ENCODE assay signal across 10 mouse cellular contexts in genomic region chr10:99161987-99162582, GRCm38 (mm10). TPM values are rescaled to one million over a fixed set of nuclear protein-coding genes. Genes with fewer than 3 reads are reported as not detected.
DNase-seq lines count a peak whose midpoint lies in the region; TF ChIP-seq lines count a peak whose summit lies in the region.
"Had no signal": no experiment of that assay in that cellular context is flagged by ENCODE, and none has a peak within 500 bp of the region (broad histone marks: within the 10 kb centered on the region; RNA-seq: fewer than 3 reads in every experiment).

No protein-coding gene starts in this region.

- no peak overlapping the region for H3K27ac ChIP-seq in heart, embryonic 10.5 days
- H3K27ac ChIP-seq in testis, adult 2 months (ENCODE audit: control insufficient read depth, insufficient read depth, low read depth, low read length): no peak overlapping the region
- H3K27ac ChIP-seq: embryonic facial prominence, embryonic 13.5 days had no signal

- H3K4me3 ChIP-seq in heart, embryonic 10.5 days: no peak overlapping the region
- no peak overlapping the region for H3K4me3 ChIP-seq in testis, adult 2 months (ENCODE audit: control insufficient read depth, low read depth, low read length)
- H3K4me3 ChIP-seq: embryonic facial prominence, embryonic 13.5 days had no signal

- H3K9me3 ChIP-seq in heart, embryonic 10.5 days: no peaks in the 10 kb centered on the region
- H3K9me3 ChIP-seq: embryonic facial prominence, embryonic 13.5 days had no signal

- peak; percentile 38; the same call in 1 of the 2 replicates for TF ChIP-seq CTCF in testis, adult 2 months (IDR thresholded peaks at IDR 0.05; ENCODE audit: control insufficient read depth, insufficient read depth, insufficient replicate concordance, low read depth, low read length)

- H3K27me3 ChIP-seq in heart, embryonic 10.5 days (ENCODE audit: insufficient read depth, poor library complexity, severe bottlenecking): no peaks in the 10 kb centered on the region
- no peaks in the 10 kb centered on the region for H3K27me3 ChIP-seq in testis, adult 2 months (ENCODE audit: control insufficient read depth, insufficient read depth, low read length)
- H3K27me3 ChIP-seq: embryonic facial prominence, embryonic 13.5 days had no signal

- 41% methylated on average over 8 of the region's 8 CpGs for WGBS in heart, embryonic 10.5 days

- H3K36me3 ChIP-seq in heart, embryonic 10.5 days: peaks cover 6% of the 10 kb centered on the region; the same call in 1 of the 2 replicates
- H3K36me3 ChIP-seq in testis, adult 2 months (ENCODE audit: control insufficient read depth, insufficient read depth, low read length): no peaks in the 10 kb centered on the region
- H3K36me3 ChIP-seq: embryonic facial prominence, embryonic 13.5 days had no signal

- no peak for TF ChIP-seq POLR2A in testis, adult 2 months (IDR thresholded peaks at IDR 0.05; ENCODE audit: control insufficient read depth, low read depth, low read length)

- DNase-seq in heart, adult 11 months: peak; percentile 86
- no peak for DNase-seq in heart, embryonic 10.5 days (ENCODE audit: low spot score)
- no peak for DNase-seq in testis, postnatal 10 days (ENCODE audit: low spot score)
- DNase-seq in embryo, embryonic 11 days: peak; percentile 73
- DNase-seq in kidney, postnatal 36 days: peak; percentile 45 to 53
- peak; percentile 80 for DNase-seq in retina, embryonic 14.5 days (ENCODE audit: low spot score)
- no peak for DNase-seq in ovary, postnatal 36 days (ENCODE audit: low spot score)

- H3K4me1 ChIP-seq in heart, embryonic 10.5 days: peaks cover 13% of the 10 kb centered on the region
- no peaks in the 10 kb centered on the region for H3K4me1 ChIP-seq in testis, adult 2 months (ENCODE audit: control insufficient read depth, insufficient read depth, low read length)

RNA-seq across cellular contexts. Expression of gene Phxr2, which starts 36.0 kb away (rescaled TPM):
- polyA plus RNA-seq in heart, embryonic 10.5 days (2016; fragmentation: Nextera tagmentation; extraction: Ambion mirVana): not detected in 2 replicates
- polyA plus RNA-seq in testis, adult 2 months (2012; rRNA removed): not detected in 2 replicates
- polyA plus RNA-seq: embryonic facial prominence, embryonic 13.5 days; liver, embryonic 16.5 days had no signal

RNA-seq across cellular contexts. Expression of gene Galnt4, which starts 54.1 kb away (rescaled TPM):
- polyA plus RNA-seq in heart, embryonic 10.5 days (2016; fragmentation: Nextera tagmentation; extraction: Ambion mirVana): 6.6 TPM in 2 replicates
- 0.61 and 0.67 TPM in 2 replicates for polyA plus RNA-seq in testis, adult 2 months (2012; rRNA removed)

RNA-seq across cellular contexts. Expression of gene Poc1b, which starts 55.2 kb away (rescaled TPM):
- polyA plus RNA-seq in heart, embryonic 10.5 days (2016; fragmentation: Nextera tagmentation; extraction: Ambion mirVana): 12.0 and 16.2 TPM in 2 replicates
- polyA plus RNA-seq in testis, adult 2 months (2012; rRNA removed): 73.4 and 78.4 TPM in 2 replicates

Comparison
In these comparisons a context has a peak if more than half of its experiments do, and no peak if none do; other contexts are left out.
1. DNase-seq: peak in heart, adult 11 months (single experiment), embryo, embryonic 11 days (single experiment), kidney, postnatal 36 days (2 of 2) and retina, embryonic 14.5 days (single experiment); none in heart, embryonic 10.5 days (single experiment), testis, postnatal 10 days (single experiment) and ovary, postnatal 36 days (single experiment).